In genomic region chr8:13338255-13338860, GRCm38 (mm10) we compare ENCODE assay signal across 8 mouse cellular contexts. TPM values are rescaled to one million over a fixed set of nuclear protein-coding genes. Genes with fewer than 3 reads are reported as not detected.
DNase-seq lines count a peak whose midpoint lies in the region; ATAC-seq lines count a peak whose summit lies in the region.

Gene Tfdp1, plus strand, starts transcription at chr8:13338751.

- WGBS in hindbrain, embryonic 15.5 days: 1% methylated on average over 46 of the region's 72 CpGs

- peak within 1 kb of the TSS; percentile 80 for H3K27ac ChIP-seq in hindbrain, embryonic 15.5 days (replicated peaks)

- peaks cover 28% of the 10 kb centered on the region for H3K4me1 ChIP-seq in hindbrain, embryonic 15.5 days (replicated peaks)

- H3K9ac ChIP-seq in hindbrain, embryonic 15.5 days: peak within 1 kb of the TSS; percentile 94

- H3K9me3 ChIP-seq in hindbrain, embryonic 15.5 days: no peaks in the 10 kb centered on the region

- ATAC-seq in hindbrain, embryonic 15.5 days (ENCODE audit: low FRiP score, low read depth): peak; percentile 95

- H3K27me3 ChIP-seq in hindbrain, embryonic 15.5 days: no peaks in the 10 kb centered on the region

- H3K36me3 ChIP-seq in hindbrain, embryonic 15.5 days: peaks cover 6% of the 10 kb centered on the region; the same call in 1 of the 2 replicates

- H3K4me2 ChIP-seq in hindbrain, embryonic 15.5 days: peak within 1 kb of the TSS; percentile 91

- DNase-seq in R1 (ENCODE audit: low read depth, low spot score): peak; percentile 87
- DNase-seq in cerebellum, postnatal 25 days: peak; percentile 86 to 91
- peak; percentile 71 to 76 for DNase-seq in frontal cortex, postnatal 36 days (ENCODE audit: low spot score in 2 of 2)
- peak; percentile 76 for DNase-seq in left cerebral cortex, adult 11 months (ENCODE audit: low spot score)
- DNase-seq in lung, postnatal 4 days: peak; percentile 84 to 93
- peak; percentile 82 for DNase-seq in retina, postnatal 7 days (ENCODE audit: low read depth, low spot score)
- peak; percentile 60 for DNase-seq in urinary bladder, adult 2 months (ENCODE audit: low spot score)

- peak within 1 kb of the TSS; percentile 92 for H3K4me3 ChIP-seq in hindbrain, embryonic 15.5 days

RNA-seq across cellular contexts. Expression of gene Tfdp1, which starts in this region (rescaled TPM):
- polyA plus RNA-seq in hindbrain, embryonic 15.5 days (2015; fragmentation: Nextera tagmentation; extraction: Ambion mirVana): 96.5 and 96.8 TPM in 2 replicates
- 69.6 and 83.9 TPM in 2 replicates for polyA plus RNA-seq in urinary bladder, adult 2 months (2012; rRNA removed)

Comparison
In these comparisons a context has a peak if more than half of its experiments do, and no peak if none do; other contexts are left out.
1. Peak in every context shown above with its lines: DNase-seq, ATAC-seq, H3K4me3 ChIP-seq and H3K27ac ChIP-seq.